Mouse (Mus musculus) inflammation-experienced regulatory T-cells (primary cell): ENCODE data around the gene Apobec4. TPM values are rescaled to one million over a fixed set of nuclear protein-coding genes. Genes with fewer than 3 reads are reported as not detected.

Experiments
- polyA plus RNA-seq, 2 experiments: library from polyadenylated mRNA; unstranded; fragments of 100-300 nt; shearing (Covaris generic); gene quantifications; one replicate each; pipeline ENCODE4 v1.2.1; 2017

The Apobec4 gene
- under 1 TPM; 0.17 to 0.18 TPM for polyA plus RNA-seq

DNA sequence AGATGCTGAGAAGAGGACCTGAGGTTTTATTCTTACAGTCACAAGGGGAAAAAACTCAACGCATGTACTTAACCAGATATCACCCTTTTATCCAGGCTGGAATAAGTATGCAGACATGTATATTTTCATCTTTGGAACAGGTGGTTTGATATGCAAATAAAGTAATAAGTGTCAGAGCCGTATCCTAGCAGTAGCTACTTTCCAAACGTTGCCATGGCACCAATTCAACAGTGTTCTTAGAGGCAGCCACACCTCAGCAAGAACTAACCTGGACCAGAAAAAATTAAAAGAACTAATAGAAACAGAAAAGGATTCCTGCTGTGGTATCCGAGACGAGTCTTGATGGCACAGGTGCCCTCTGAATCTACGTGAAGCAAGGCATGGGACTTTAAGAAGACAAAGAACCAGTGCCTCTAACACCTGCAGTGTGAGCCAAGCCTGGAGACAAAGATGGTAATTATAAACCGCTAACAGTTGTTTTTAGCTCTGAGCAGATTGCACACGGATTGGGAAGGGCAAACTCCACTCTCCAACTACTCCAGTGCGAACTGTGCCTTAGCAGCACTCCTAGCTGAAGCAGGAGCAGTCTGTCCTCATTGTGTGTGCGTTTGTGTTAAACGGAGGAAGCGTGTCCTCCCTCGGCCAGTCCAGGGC is at the start of gene Apobec4:
Gene Apobec4, plus strand, starts transcription at position 240 of the 654 bp plus-strand sequence.

DNA sequence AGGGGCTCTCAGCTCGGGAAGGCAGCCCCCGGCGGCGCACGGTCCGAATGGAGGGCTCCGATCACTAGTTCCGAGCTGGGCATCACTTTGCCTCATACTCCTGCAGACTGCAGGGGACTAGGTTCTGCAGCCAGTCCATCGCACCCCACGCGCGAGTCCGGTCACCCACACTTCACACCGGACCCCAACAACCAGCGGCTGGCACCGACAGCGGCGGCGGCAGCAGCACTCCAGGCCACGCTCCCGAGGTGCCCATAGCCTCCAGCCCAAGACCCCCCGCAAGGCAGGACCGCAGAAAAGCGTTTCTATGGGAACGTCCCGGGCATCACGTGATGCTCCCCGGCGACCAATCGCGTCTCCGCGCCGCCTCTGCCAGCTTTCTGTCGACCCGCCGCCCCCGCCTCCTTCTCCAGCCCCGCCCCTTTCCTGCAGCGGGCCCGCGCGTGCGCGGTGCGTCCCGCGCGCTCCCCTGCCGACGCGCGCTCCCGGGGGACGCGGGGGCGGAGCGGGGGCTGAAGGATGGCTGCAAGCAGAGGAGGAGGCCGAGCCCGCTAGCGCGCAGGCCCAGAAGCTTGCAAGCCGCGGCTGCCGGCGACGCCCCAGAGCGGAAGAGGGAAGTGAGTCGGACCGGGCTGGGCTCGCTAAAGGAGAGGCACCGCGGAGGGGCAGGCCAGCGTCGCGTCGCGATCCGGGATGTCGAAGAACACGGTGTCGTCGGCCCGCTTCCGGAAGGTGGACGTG is 15.9 kb downstream of the Apobec4 start, which contains the start of the genes Rgl1 and Arpc5:
Gene Rgl1, minus strand, starts transcription at position 320 of the 741 bp plus-strand sequence.
Gene Arpc5, plus strand, starts transcription at position 511 of the 741 bp plus-strand sequence.

DNA sequence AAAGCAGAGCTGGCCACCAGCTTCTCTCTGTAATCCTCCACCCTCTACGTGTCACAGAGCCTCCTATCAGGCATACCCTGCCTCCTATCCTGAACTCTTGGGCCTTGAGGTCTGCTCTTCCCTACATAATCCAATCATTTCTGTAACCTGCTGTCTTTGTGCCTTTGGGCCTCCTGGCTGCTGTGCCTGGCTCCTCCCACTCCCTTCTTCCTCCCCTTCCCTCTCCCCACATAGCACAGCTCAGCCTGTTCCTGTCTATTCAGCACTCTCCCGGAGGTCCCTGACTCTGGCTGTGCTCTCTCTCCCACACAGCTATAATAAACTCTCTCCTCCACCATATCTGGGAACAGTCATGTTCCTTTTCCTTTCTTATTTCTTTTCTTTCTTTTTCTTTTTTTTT is 49.5 kb downstream of the Apobec4 start, which contains the start of gene Ncf2:
Gene Ncf2, plus strand, starts transcription at position 298 of the 400 bp plus-strand sequence.

Other genes starting within 250 kb of the Apobec4 start
- 1 to 10 TPM; 1.1 to 2.2 TPM for gene Rgl1, start 15.8 kb downstream of the Apobec4 start, polyA plus RNA-seq
- gene Arpc5, start 16.0 kb downstream of the Apobec4 start, polyA plus RNA-seq: 100 to 1,000 TPM; 613 to 724 TPM
- gene Ncf2, start 49.6 kb downstream of the Apobec4 start, polyA plus RNA-seq: 1 to 10 TPM; 4.9 to 7.1 TPM
- gene Smg7, start 152.1 kb downstream of the Apobec4 start, polyA plus RNA-seq: 10 to 100 TPM; 39.0 to 39.9 TPM
- gene Nmnat2, start 204.4 kb downstream of the Apobec4 start, polyA plus RNA-seq: 1 to 10 TPM in 1 of 2 experiments, under 1 TPM in 1; 0.63 to 2.5 TPM